Mouse (Mus musculus) thymus, postnatal 25 days (tissue): Measurements from ENCODE around the gene Slc25a10.
A peak's percentile ranks its signal among the peaks of the same experiment; 100 is the strongest.

Experiments
- DNase-seq: peaks from one replicate; pipeline ENCODE4 v3.0.0; 2022

The Slc25a10 gene

DNA sequence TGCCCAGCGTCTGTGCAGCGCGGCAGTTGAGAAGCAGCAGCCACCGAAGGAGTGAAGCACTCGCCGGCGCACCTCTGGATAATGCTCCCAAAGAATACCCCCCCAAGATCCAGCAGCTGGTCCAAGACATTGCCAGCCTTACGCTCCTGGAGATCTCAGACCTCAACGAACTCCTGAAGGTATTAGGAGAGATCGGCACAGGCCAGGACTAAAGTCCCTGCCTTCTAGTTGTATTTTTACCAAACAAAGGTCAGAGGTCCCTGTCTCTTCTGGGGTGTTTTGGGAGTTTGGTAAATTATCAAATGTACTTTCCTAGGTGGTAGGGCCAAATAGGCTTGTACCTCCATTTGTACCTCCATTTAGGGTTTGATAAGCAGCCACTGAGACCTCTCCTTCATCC lies 6.4 kb upstream of the Slc25a10 start:
- DNase-seq = no peak

DNA sequence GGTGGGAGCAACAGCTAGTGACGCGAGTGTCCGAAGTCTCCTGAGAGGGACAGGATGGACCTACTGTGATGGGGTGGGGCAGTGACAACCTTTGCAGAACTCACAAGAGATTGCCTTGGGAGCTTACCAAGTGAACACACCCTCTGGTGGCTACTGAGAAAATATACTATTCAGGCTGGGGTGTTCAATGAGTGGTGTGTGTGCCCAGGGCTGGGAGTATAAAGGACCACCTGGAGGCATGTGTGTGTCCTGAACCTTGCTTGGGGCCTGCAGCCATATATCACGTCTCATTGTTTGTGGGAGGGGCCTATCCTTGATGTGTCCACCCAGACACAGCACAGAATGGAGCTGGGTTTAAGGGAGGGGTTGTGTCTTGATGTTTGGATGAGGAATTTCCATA lies 3.1 kb upstream of the Slc25a10 start:
- no peak for DNase-seq

DNA sequence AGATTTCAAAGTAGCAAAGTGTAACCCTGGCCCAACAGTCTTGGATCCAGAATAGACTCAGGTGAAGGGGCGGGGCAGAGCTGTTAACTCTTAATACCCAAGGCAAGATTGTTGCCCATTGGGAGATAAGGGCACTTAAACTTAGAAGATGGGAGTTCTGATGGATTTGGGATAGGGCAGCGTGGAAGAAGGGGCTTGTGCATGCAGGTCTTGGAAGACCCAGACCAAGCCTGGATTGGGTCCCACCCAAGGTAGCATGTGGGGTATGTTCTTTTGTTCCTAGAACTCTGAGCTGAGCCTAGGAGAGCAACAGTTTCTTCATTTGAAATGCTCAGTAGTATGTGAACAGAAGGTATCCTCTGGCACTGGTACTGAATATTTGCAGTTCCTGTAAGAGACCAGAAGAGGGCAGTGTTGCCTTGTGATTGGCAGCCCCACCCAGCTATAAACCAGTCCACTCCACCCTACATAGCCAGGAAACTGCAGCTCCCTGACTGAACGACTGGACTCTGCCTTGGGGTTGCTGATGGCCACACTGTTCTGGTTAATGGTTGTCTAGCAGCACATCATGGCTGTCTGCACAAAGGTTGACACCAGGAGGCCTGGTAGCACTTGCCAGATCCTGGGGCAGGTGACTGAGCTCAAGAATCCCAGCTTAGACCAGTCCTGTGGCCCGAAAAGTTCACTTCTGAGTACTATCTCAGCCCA lies 2.4 kb upstream of the Slc25a10 start:
- DNase-seq = peak; percentile 67

DNA sequence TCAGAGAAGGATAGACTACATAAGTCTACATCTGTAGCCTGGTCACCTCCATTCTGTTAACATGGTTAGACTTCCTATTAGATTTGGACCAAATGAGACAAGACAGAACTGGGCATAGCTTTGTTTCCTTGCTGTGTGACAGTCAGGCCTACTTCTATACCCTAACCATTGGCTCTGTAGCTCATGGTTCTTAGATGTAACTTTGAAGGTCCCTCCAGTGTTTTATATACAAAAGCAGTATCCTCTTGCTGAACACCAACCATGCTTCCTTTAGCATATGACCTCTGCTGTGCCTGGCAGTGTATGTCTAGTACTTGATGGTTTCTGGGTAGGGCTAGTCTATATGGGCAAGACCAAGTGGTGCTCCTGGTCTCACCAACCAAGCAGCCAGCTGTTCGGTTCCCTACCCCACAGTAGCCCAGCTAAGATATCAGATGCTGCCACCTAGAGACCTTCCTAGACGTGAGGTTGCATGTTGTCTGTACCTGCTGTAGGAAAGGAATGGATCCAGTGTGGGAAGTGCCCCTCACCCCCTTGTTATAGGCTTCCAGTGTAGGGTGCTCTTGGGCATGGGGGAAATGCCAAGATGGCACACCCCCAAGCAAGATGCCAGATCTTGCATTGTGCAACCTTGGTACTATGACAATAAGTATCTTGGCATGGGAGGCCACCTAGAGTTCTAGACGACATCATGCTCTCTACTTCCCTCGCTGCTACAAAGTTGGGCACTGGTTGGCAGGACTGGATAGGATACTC lies 1.2 kb upstream of the Slc25a10 start:
- DNase-seq = no peak

DNA sequence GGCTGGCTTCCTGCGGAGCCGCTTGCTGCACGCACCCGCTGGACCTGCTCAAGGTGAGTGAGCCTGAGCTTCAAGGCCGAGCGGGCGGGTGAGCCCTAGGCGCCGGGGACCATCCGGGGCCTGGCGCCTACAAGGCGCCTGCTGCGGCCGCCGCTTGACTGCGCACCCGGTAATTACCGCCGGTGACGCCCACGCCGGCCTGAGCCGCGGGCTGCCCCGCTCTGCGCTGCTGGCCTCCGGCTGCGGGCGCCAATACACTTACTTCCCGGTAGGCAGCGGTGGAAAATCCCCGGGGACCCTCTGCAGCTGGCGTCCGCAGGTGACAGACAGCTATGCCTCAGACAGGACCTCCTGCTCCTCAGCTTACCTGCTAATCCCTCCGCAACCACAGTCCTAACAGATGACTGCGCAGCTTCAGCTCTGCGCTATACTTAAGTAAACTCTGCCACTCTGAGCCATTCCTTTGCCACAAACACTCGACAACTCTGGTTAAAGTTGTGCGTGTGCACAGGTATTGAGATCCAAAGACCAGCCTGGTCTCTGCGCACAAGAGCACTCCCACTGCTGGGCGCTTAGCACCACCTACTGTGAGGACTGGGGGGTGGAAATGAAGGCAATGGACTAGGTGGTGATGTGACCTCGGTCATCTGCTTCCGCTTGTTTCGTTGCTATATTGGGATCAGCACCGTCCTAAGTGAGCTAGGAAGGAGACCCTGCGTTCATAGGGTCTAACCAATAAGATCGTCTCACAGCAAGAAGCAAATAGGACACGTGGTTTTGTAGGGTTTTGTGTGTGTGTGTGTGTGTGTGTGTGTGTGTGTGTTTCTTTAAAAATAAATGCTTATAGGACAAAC lies 611 bp downstream of the Slc25a10 start:
- peak; percentile 42 for DNase-seq

DNA sequence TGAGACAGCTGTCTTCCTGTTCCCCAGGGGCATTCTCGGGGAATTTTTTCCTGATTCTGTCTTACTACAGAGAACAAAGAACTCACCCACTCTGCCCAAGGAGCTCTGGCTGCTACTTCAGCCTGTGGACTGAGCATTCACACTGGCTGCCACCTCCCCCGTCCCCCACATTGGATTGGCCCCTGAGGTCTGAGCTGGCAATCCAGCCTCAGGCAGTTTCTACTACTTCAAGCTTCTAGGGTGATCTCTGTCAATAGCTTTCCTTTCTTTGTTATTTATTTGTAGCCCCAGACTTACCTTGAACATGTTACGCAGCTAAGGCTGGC lies 1.2 kb downstream of the Slc25a10 start:
- no peak for DNase-seq

DNA sequence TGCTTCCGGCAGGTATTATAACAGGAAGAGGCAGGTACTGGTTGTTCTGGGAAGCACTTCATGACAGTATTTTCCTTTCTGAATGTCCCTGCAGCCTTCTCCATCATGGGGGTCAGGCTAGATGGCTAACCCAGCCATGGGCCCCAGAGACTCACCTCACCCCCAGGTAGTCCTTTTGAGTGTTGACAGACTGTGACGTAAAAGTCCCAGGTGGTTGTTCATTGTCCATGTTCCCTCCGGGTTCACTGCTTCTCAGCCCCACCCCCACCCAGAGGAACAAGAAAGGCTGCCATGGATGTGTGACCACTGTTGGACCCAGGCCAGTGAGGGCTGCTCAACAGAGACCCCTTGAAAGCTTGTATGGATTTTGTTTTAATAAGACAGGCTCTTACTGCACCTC lies 1.7 kb downstream of the Slc25a10 start:
- no peak for DNase-seq

DNA sequence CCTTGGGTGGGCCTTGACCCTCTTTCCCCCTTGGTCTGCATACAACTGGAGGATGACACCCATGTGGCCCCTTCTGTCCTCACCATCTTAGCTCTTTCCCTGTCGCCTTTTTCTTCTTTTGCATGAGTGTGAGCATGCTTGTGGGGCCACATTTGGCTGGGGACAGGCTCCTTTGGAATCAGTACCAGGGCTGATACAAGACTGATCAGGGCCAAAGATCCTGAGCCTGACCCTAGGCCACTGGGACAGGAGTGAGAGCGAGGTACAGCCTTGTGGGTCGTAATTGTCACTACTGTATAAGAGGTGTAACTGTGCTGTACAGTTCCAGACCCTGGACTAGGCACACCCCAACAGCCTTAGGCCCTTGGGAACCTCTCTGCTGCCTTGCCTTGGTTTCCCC lies 2.3 kb downstream of the Slc25a10 start:
- DNase-seq = no peak

DNA sequence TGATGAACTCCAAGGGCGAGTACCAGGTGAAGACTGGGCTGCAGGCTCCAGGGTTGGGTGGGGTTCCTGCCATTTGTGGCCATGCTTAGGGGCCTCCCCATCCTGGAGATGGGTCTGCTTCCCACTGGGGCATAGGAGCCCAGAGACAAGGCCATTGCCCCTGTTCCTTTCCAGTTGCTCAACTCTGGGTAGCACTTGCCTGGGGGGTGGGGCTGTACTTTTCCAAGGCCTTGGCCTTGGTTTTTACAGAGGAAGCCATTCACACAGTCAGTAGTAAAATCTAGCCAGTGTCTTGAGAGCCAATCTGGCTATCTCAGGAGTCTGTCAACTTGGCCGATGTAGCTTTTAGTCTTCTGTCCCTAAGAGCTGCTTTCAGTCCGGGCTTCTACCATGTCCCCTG lies 5.8 kb downstream of the Slc25a10 start:
- DNase-seq = no peak

DNA sequence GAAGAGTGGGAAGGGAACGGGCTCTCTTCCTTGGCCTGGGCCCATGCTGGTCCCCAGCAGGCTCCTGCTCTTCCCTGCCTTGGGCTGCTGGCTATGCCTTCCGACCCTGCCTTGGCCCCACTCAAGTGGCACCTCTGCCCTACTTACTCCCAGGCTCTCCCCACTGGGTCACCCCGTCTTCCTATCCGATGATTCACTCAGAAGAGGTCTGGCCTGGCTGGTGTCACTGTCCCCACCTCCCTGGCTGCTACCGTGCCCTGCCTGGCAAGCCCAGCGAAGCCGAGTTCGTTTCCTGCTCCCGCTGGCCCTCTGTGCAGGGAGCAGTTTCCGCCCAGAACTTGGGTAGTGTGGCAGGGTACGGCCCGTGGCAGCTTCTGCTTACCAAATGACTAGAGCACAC lies 6.6 kb downstream of the Slc25a10 start:
- DNase-seq = no peak

DNA sequence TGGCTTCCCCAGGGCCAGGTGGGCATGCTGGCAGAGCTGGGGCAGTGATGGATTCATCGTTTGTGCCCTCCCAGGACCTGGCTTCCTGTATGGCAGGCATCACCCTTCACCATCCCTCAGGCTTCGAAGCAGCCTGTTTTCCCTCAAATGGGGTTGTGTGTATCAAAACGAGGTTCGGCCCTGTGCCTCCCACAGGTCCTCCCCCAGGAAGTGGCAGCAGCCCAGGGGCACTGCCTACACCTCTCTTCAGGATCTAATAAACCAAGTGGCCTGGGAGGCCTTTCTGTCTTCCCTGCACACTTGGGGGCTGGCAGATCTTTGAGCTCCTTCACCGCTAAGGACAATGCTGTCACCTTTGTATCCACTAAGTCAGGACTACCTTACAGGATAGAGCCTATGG lies 7.3 kb downstream of the Slc25a10 start:
- no peak for DNase-seq

DNA sequence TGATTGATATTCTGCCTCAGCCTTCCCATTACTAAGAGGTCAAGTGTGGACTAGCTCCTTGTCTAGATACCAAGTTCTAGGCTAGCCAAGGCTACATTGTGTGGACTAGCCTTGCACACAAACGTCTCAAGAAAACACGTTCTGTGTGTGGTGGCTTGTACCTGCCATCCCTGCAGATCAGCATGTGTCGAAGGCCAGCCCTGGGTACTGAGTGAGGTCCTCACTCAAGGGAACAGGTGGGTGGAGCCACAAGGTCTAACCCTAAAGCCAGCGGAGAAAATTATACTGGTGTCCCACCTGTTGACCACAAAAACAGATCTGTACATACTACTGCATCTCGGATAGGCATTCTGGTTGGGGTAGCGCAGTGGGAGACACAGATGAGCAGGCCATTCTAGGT lies 8.3 kb downstream of the Slc25a10 start:
- no peak for DNase-seq

DNA sequence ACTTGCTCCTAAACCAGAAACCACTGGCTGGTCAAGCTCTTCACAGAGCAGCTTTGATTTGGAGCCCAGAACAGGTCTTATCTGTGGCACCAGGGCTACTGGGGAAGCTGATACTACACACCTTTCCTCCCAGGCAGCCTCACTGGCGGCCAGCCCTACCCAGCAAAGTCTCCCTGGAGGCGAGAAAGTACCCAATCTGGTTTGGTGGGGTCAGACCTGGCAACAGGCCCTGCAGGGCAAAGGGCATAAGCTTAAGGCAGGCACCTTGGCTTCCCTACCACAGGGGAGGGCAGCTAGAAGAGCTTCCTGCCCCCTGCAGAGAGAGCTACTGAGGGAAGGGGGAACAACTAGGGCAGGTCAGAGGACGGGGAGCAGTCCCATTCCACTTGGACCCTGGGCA lies 8.7 kb downstream of the Slc25a10 start:
- no peak for DNase-seq

DNA sequence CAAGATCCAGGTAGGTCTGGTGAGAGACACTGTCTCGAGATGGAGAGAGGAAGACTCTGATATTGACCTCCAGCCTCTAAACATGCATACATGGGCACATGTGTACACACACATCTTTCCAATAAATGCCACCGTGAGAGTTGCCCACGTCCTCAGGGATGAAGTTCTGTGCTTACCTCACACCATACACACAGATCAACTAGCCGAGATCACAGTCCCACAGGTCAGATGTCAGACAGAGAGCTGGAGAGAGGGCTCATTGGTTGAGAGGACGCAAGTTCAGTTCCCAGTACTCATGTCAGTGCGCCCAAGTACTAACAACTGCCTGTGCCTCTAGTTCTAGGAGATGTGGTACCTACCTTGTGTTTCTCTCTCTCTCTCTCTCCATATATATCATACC lies 9.4 kb downstream of the Slc25a10 start:
- DNase-seq = no peak

DNA sequence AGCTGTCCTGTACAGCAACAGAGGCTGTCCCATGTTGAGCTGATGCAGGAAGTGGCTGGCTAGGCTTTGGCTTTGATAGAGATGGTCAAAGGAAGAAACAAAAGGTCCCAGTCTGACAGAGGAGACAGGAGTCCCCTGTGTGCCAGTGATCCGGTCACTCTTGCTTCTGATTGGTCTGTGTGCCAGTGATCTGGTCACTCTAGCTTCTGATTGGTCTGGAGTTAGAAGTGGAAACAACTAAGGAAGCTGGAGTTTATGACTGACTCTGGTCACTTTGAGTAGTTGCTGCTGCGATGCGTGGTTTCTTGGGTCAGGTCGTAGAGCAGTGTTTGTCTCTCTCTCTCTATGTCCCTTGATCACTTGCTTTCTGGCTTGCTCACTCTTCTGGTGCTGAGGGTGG lies 10.1 kb downstream of the Slc25a10 start:
- no peak for DNase-seq

DNA sequence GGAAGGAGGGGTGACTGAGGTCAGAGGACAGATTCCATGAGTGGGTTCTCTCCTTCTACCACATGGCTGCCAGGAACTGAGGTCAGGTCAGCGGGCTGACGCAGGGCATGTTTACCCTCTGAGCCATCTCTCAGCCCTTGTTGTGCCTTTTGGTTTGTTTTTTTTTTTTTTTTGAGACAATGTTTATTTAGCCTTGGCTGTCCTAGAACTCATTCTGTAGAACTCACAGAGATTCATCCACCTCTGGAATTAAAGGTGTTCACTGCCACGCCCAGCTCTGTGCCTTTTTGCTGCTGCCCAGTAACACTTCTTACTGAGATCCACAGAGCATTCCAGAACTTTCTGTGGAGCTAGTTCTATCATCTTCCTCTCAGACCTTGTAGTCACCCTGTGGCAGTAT lies 14.0 kb downstream of the Slc25a10 start:
- no peak for DNase-seq

DNA sequence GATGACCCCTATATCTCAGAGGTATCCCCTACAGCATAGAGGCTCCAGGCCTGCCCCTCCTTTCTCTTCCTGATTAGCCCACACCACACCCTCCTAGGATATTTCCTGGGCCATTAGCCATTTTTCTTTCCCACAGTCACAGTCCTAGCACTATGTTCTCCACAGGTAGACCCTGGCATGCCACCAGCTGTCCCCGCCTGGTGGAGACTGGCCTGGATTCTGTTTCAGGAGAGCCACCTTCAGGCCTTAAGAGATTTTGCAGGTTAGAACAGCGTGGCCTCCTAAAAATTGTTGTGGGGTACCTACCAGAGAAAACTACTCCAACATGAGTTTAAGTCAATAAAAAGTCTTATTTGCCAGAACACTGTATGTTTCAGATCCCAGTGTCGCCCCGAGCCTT lies 15.3 kb downstream of the Slc25a10 start:
- no peak for DNase-seq

DNA sequence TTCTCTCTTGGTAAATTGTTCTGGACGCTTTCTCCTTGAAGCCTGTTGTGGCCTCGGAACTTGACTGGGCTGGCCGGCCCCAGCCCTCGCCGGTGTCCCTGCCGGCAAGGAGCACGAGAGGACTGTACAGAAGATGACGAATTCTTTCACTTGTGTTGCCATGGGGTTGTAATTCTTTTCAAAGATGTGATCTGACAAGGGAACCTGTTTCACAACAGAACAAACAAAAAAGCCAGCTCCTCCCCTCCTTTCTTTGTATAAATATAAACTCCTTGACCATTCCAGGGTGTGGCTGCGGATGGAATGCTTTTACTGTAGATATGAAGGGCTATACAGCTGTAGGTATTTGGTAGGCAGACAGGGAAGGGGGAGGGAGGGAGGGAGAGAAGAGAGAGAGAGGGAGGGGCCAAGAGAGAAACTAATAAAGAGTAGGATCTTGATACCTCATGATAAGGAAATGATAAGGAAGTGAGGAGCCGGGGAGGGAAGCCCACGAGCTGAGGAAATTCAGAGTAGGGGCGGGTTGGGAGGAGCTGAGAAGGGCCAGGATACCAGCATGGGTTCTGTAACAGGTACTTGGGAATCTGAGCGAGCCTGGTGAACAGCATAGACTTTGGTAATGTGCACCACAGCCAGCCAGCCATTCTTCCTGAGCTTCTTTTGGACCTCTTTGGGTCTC lies 16.1 kb downstream of the Slc25a10 start:
- DNase-seq = no peak

DNA sequence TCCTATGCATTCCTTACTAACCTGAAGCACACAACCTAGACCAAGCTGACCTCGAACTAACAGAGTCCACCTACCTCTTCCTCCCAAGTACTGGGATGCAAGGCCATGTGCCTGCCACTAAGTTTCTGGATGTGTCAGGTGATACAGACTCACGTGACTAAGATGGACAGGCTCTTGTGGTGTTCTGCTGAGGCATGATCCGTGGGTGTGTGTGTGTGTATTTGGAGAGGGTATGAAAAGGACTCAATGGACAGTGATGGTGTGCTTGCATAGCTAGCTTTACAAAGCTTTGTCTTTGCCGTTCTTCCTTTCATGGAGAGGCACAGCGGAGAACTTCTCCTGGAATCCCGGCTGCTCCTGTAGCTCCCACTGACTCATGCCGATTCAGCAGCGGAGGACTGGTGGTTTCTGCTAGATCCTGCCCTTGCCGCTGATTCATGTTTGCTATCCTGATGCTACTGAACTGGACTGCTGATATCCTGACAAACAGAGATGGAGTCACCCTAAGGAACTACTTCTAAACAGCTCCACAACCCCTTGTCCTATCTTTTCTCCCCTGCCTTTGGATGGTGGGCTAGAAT lies 16.7 kb downstream of the Slc25a10 start:
- DNase-seq = no peak

DNA sequence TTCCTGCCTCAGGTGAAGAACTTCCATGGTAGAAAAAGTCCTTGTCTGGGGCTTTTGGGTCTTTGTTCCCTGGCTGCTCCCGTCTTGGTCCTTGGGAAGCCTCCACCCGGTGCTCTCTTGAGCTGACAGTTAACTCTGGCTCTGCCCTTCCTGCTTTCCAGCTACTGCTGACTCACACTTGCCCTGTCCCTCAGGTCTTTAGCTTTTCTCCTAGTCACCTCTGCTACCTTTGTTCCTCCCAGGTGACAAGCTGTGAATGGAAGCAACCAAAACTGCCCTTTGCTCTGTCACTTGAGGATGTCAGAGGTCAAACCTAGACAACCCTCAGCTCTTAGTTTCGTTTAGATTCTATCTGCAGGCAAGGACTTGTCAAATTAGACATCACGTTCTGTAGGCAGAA lies 18.3 kb downstream of the Slc25a10 start:
- DNase-seq = peak; percentile 27

DNA sequence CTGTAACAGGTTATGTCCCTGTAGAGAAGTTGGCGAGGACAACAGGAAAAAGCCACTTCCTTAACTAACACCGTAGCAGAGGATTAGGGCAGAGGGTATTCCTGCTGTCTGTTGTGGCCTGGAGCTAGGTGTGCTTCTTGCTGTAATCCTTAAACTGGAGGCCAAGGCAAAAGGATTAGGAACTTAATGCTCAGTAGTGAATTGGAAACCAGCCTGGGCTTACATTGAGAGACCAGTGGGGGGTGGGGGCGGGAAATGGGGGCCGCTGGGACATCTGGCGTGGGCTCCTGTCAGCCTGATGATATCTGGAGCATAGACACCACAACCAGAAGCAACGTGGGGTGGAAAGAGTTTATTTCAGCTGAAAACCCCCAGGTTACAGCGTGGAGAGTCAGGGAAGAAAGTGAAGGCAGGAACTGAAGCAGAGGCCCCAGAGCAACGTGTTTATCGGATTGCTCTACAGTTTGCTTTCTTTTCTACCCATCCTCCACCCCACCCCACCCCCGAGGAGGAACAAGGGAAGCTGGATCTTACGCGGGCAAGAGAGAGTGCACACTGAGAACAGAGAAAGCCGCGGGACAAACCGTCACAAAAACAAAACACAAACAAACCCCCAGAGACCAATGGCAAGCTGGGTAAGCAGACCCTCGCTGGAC lies 18.9 kb downstream of the Slc25a10 start:
- DNase-seq = peak; percentile 48

DNA sequence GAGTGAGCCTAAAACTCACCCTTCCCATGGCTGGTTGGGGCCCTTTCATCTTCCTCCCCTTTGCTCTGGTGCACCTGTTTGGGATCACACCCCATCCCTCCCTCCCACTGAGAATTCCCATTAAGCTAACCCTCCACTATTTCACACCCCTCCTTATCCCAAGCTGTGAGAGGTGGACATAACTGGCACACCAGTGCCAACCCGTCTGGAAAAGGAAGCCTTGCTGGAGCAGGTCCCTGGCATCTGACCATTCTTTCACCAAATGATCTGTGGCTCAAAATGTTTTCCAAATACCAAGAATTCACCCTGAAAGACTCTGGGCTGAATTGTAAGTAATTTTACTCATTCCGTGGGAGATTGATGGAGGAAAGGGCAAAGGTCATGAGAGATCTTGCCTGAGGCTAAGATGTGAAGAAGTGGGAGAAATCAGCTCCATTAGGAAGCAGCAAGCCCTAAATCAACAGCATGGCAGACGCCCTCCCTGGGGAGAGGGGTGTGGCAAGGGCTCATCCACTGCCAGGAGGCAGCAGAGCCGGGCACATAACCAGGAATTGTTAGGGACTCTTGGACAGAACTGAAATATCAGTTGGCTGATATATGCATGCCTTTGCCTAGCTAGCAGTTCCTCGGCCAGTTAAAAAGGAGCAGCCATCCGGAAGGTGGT lies 21.3 kb downstream of the Slc25a10 start:
- no peak for DNase-seq
